Mouse (Mus musculus): Measurements from ENCODE around the gene Rnf38. TPM values are rescaled to one million over a fixed set of nuclear protein-coding genes. Genes with fewer than 3 reads are reported as not detected.
A peak's percentile ranks its signal among the peaks of the same experiment; 100 is the strongest.

The Rnf38 gene
- polyA plus RNA-seq, 1 experiment from 2014 or later = 40.1 TPM

- ATAC-seq = no peak
- Histone ChIP-seq H3K9ac (0 out of 2 replicates have a peak overlapping the region, but pooled peaks have one; percentile 16), H3K27me3 (no peaks in the 10 kb centered on the region), H3K4me3 (no peak overlapping the region), H3K4me2 (peak overlapping the region; percentile 46), H3K9me3 (replicated peaks) (no peaks in the 10 kb centered on the region), H3K4me1 (peaks cover 45% of the 10 kb centered on the region), H3K36me3 (ENCODE audit: poor library complexity, severe bottlenecking) (no peaks in the 10 kb centered on the region), H3K27ac (0 out of 2 replicates have a peak overlapping the region, but pooled peaks have one; percentile 31)
- 10% methylated on average over 10 of the region's 10 CpGs for WGBS
These were observed 16.1 kb upstream of the Rnf38 start for GRCm38 (mm10) chr4:44249705-44250104.

- peak overlapping the region; percentile 13 for H3K4me3 ChIP-seq
- peak overlapping the region; percentile 54 for H3K4me2 ChIP-seq
- H3K9me3 ChIP-seq (replicated peaks) = no peaks in the 10 kb centered on the region
- no peaks in the 10 kb centered on the region for H3K27me3 ChIP-seq
- ATAC-seq = peak; percentile 92
- peak overlapping the region; percentile 81 for H3K27ac ChIP-seq
- WGBS = 6% methylated on average over 18 of the region's 18 CpGs
- H3K36me3 ChIP-seq (ENCODE audit: poor library complexity, severe bottlenecking) = no peaks in the 10 kb centered on the region
- H3K4me1 ChIP-seq = peaks cover 36% of the 10 kb centered on the region
- peak overlapping the region; percentile 41 for H3K9ac ChIP-seq
These were observed 13.7 kb upstream of the Rnf38 start for GRCm38 (mm10) chr4:44247051-44247939.

- H3K9me3 ChIP-seq (replicated peaks) = no peaks in the 10 kb centered on the region
- peaks cover 34% of the 10 kb centered on the region for H3K4me1 ChIP-seq
- H3K4me3 ChIP-seq = no peak overlapping the region
- H3K27me3 ChIP-seq = no peaks in the 10 kb centered on the region
- no peak overlapping the region for H3K4me2 ChIP-seq
- ATAC-seq = no peak
- no peak overlapping the region for H3K27ac ChIP-seq
- H3K36me3 ChIP-seq (ENCODE audit: poor library complexity, severe bottlenecking) = no peaks in the 10 kb centered on the region
- no peak overlapping the region for H3K9ac ChIP-seq
- WGBS = 92% methylated on average over 4 of the region's 4 CpGs
These were observed 12.7 kb upstream of the Rnf38 start for GRCm38 (mm10) chr4:44246285-44246684.

GRCm38 (mm10) chr4:44241638-44242037, 8.0 kb upstream of the Rnf38 start:
- Histone ChIP-seq H3K9me3 (replicated peaks) (no peaks in the 10 kb centered on the region), H3K9ac (no peak overlapping the region), H3K4me2 (no peak overlapping the region), H3K4me3 (no peak overlapping the region), H3K27ac (no peak overlapping the region), H3K4me1 (no peaks in the 10 kb centered on the region), H3K27me3 (no peaks in the 10 kb centered on the region), H3K36me3 (ENCODE audit: poor library complexity, severe bottlenecking) (no peaks in the 10 kb centered on the region)
- ATAC-seq = no peak
- WGBS = 73% methylated on average over 4 of the region's 4 CpGs

- WGBS = 51% methylated on average over 2 of the region's 2 CpGs
- Histone ChIP-seq H3K9ac (no peak overlapping the region), H3K27me3 (no peaks in the 10 kb centered on the region), H3K27ac (no peak overlapping the region), H3K4me3 (no peak overlapping the region), H3K4me1 (peaks cover 26% of the 10 kb centered on the region), H3K36me3 (ENCODE audit: poor library complexity, severe bottlenecking) (no peaks in the 10 kb centered on the region), H3K9me3 (replicated peaks) (no peaks in the 10 kb centered on the region), H3K4me2 (no peak overlapping the region)
- no peak for ATAC-seq
These were observed 2.4 kb upstream of the Rnf38 start for GRCm38 (mm10) chr4:44235946-44236345.

GRCm38 (mm10) chr4:44234004-44234866, 646 bp upstream of the Rnf38 start:
- WGBS = under 1% methylated on average over 35 of the region's 62 CpGs
- H3K4me1 ChIP-seq = peaks cover 29% of the 10 kb centered on the region
- H3K36me3 ChIP-seq (ENCODE audit: poor library complexity, severe bottlenecking) = no peaks in the 10 kb centered on the region
- ATAC-seq = peak; percentile 96
- peak overlapping the region; percentile 82 for H3K4me3 ChIP-seq
- peak overlapping the region; percentile 77 for H3K27ac ChIP-seq
- no peaks in the 10 kb centered on the region for H3K9me3 ChIP-seq (replicated peaks)
- H3K9ac ChIP-seq = peak overlapping the region; percentile 84
- H3K4me2 ChIP-seq = peak overlapping the region; percentile 89
- H3K27me3 ChIP-seq = no peaks in the 10 kb centered on the region

- peak; percentile 39; the same call in 1 of the 2 replicates for ATAC-seq
- Histone ChIP-seq H3K9me3 (replicated peaks) (no peaks in the 10 kb centered on the region), H3K9ac (peak overlapping the region; percentile 84), H3K4me2 (peak overlapping the region; percentile 89), H3K27me3 (no peaks in the 10 kb centered on the region), H3K36me3 (ENCODE audit: poor library complexity, severe bottlenecking) (no peaks in the 10 kb centered on the region), H3K27ac (peak overlapping the region; percentile 77), H3K4me1 (peaks cover 29% of the 10 kb centered on the region), H3K4me3 (peak overlapping the region; percentile 82)
- WGBS = under 1% methylated on average over 47 of the region's 68 CpGs
These were observed 547 bp downstream of the Rnf38 start for GRCm38 (mm10) chr4:44232771-44233712.

GRCm38 (mm10) chr4:44225128-44225527, 8.5 kb downstream of the Rnf38 start:
- H3K9ac ChIP-seq = no peak overlapping the region
- no peak for ATAC-seq
- WGBS = 90% methylated on average over 10 of the region's 10 CpGs
- no peaks in the 10 kb centered on the region for H3K36me3 ChIP-seq (ENCODE audit: poor library complexity, severe bottlenecking)
- peaks cover 30% of the 10 kb centered on the region for H3K4me1 ChIP-seq
- no peak overlapping the region for H3K27ac ChIP-seq
- H3K27me3 ChIP-seq = no peaks in the 10 kb centered on the region
- H3K9me3 ChIP-seq (replicated peaks) = no peaks in the 10 kb centered on the region
- no peak overlapping the region for H3K4me2 ChIP-seq
- H3K4me3 ChIP-seq = no peak overlapping the region

- Histone ChIP-seq H3K27ac (0 out of 2 replicates have a peak overlapping the region, but pooled peaks have one; percentile 3), H3K4me2 (peak overlapping the region; percentile 31), H3K4me1 (peaks cover 30% of the 10 kb centered on the region), H3K9ac (peak overlapping the region; percentile 2; the same call in 1 of the 2 replicates), H3K27me3 (no peaks in the 10 kb centered on the region), H3K36me3 (ENCODE audit: poor library complexity, severe bottlenecking) (no peaks in the 10 kb centered on the region), H3K9me3 (replicated peaks) (no peaks in the 10 kb centered on the region), H3K4me3 (no peak overlapping the region)
- peak; percentile 58; the same call in 1 of the 2 replicates for ATAC-seq
- 10% methylated on average over 9 of the region's 9 CpGs for WGBS
These were observed 9.4 kb downstream of the Rnf38 start for GRCm38 (mm10) chr4:44224141-44224540.

GRCm38 (mm10) chr4:44223444-44223843, 10.1 kb downstream of the Rnf38 start:
- H3K27ac ChIP-seq = no peak overlapping the region
- H3K4me1 ChIP-seq = peaks cover 30% of the 10 kb centered on the region
- WGBS = 65% methylated on average over 4 of the region's 4 CpGs
- no peak overlapping the region for H3K9ac ChIP-seq
- no peaks in the 10 kb centered on the region for H3K27me3 ChIP-seq
- ATAC-seq = no peak
- no peaks in the 10 kb centered on the region for H3K36me3 ChIP-seq (ENCODE audit: poor library complexity, severe bottlenecking)
- H3K9me3 ChIP-seq (replicated peaks) = no peaks in the 10 kb centered on the region
- no peak overlapping the region for H3K4me3 ChIP-seq
- no peak overlapping the region for H3K4me2 ChIP-seq

- WGBS = 73% methylated on average over 10 of the region's 10 CpGs
These were observed 16.7 kb downstream of the Rnf38 start for GRCm38 (mm10) chr4:44216797-44217442.

More at GRCm38 (mm10) chr4:44216797-44217442, 16.7 kb downstream of the Rnf38 start:
- no peak overlapping the region for H3K4me2 ChIP-seq
- H3K4me3 ChIP-seq = no peak overlapping the region
- H3K9ac ChIP-seq = no peak overlapping the region
- no peak overlapping the region for H3K27ac ChIP-seq
- no peaks in the 10 kb centered on the region for H3K4me1 ChIP-seq
- H3K27me3 ChIP-seq = no peaks in the 10 kb centered on the region
- no peaks in the 10 kb centered on the region for H3K9me3 ChIP-seq (replicated peaks)
- ATAC-seq = no peak
- no peaks in the 10 kb centered on the region for H3K36me3 ChIP-seq (ENCODE audit: poor library complexity, severe bottlenecking)
